Mouse (Mus musculus) liver, embryonic 14.5 days (tissue): Measurements from ENCODE around the gene Lrrc49. TPM values are rescaled to one million over a fixed set of nuclear protein-coding genes. Genes with fewer than 3 reads are reported as not detected.

Experiments
- ATAC-seq: fragments of 200-750 bp; cut with Nextera tagmentation; 2 replicates; pipeline ENCODE4 v1.8.0; 2017; ENCODE audit warnings: moderate number of reproducible peaks, mild to moderate bottlenecking, moderate library complexity; ENCODE audit not compliant: insufficient read depth
- DNase-seq, 3 experiments: peaks; one replicate each; pipeline ENCODE4 v3.0.0-alpha.2; 2012 to 2013; ENCODE audit warnings: low read depth in 3 of 3, low spot score in 3 of 3
- H3K27ac ChIP-seq: fragments of 300-500 bp; sonication (generic); 2 replicates; pipeline ENCODE4 v1.5.1; 2014; ENCODE audit warnings: moderate library complexity, mild to moderate bottlenecking, control low read depth, inconsistent platforms
- H3K27me3 ChIP-seq: fragments of 300-500 bp; sonication (generic); 2 replicates; pipeline ENCODE4 v1.6.1; 2014; ENCODE audit warnings: mild to moderate bottlenecking, low read length, moderate library complexity; ENCODE audit not compliant: control insufficient read depth, insufficient read depth
- H3K36me3 ChIP-seq: fragments of 300-500 bp; sonication (generic); replicated peaks from 2 replicates; pipeline ENCODE4 v1.6.1; 2014; ENCODE audit warnings: low read depth; ENCODE audit not compliant: control insufficient read depth, insufficient read depth
- H3K4me1 ChIP-seq, 2 experiments: fragments of 200-500 bp in 1 of 2; fragments of 300-500 bp in 1 of 2; sonication (generic) in 1 of 2; replicated peaks; 2 replicates each; pipeline ENCODE4 v1.6.1; 2012 to 2014; ENCODE audit warnings: antibody characterized with exemption in 1 of 2, inconsistent platforms in 1 of 2, low read length in 1 of 2; ENCODE audit not compliant: control insufficient read depth in 2 of 2, insufficient read depth in 2 of 2
- H3K4me2 ChIP-seq: fragments of 300-500 bp; sonication (generic); 2 replicates; pipeline ENCODE4 v1.6.1; 2014; ENCODE audit warnings: low read depth, mild to moderate bottlenecking, control low read depth, moderate library complexity
- H3K4me3 ChIP-seq, 2 experiments: fragments of 200-500 bp in 1 of 2; fragments of 300-500 bp in 1 of 2; sonication (generic) in 1 of 2; 2 replicates each; pipeline ENCODE4 v1.5.1; 2012 to 2014; ENCODE audit warnings: low read depth in 2 of 2, low read length in 2 of 2, mild to moderate bottlenecking in 2 of 2, control low read depth in 1 of 2, inconsistent platforms in 1 of 2, moderate library complexity in 1 of 2; ENCODE audit not compliant: insufficient read depth in 1 of 2
- H3K9ac ChIP-seq: fragments of 300-500 bp; sonication (generic); replicated peaks from 2 replicates; pipeline ENCODE4 v1.6.1; 2014; ENCODE audit warnings: mild to moderate bottlenecking, control low read depth, moderate library complexity
- H3K9me3 ChIP-seq: fragments of 300-500 bp; sonication (generic); 2 replicates; pipeline ENCODE4 v1.6.1; 2016; ENCODE audit warnings: low read length, mixed read lengths; ENCODE audit not compliant: control insufficient read depth
- CTCF ChIP-seq: IDR thresholded peaks from 2 replicates; pipeline ENCODE4 v1.5.1; 2016; ENCODE audit warnings: antibody characterized with exemption, low read depth, control low read depth
- EP300 ChIP-seq: IDR thresholded peaks from 2 replicates; pipeline ENCODE4 v1.6.1; 2016; ENCODE audit warnings: antibody characterized with exemption, low read depth
- WGBS: fragments of 180-500 bp; shearing (Covaris S2); extraction: QIAGEN DNeasy Blood & Tissue Kit; methylation state at CpG from one replicate; pipeline ENCODE4 v1.1.7; 2014; ENCODE audit not compliant: insufficient replicate concordance; 5-methylcytosine and 5-hydroxymethylcytosine counted together
- polyA plus RNA-seq, 2 experiments: library from polyadenylated mRNA; depleted of rRNA in 1 of 2; stranded (reverse) in 1 of 2; unstranded in 1 of 2; fragments of >200 nt; fragmentation: Nextera tagmentation in 1 of 2; extraction: Ambion mirVana in 1 of 2; gene quantifications; 2 replicates each; pipeline versions ENCODE4 v1.2.1 to v1.2.3; 2012 to 2014

The Lrrc49 gene
- polyA plus RNA-seq, 2 experiments: 0.54 to 0.72 TPM

DNA sequence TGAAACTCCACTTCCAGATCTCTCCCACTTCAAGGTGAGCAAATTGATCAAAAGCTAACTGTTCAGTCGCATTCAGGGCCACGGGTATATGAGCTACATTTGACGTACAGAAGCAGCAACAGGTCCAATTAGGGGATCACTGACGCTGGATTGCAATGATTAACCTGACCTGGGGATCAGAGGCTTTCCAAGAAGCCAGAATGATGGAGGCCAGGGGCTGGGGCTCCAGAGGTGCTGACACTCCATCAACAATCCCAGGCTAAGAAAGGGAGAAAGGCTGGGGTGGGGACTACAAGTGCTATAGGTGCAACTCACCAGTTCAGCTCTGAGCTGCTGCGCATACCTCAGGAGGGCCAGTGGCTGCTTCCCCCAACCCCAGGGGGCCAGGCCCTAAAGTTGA, 166.8 kb downstream of the Lrrc49 start:
- no peak for ATAC-seq
- H3K4me2 ChIP-seq: peak overlapping the region; percentile 31
- no peaks in the 10 kb centered on the region for H3K36me3 ChIP-seq
- 36% methylated on average over 5 of the region's 5 CpGs for WGBS
- peak overlapping the region in 1 of 2 experiments; percentile 39; a peak in 1 of 4 replicates for H3K4me3 ChIP-seq
- TF ChIP-seq EP300: no peak
- TF ChIP-seq CTCF: no peak
- no peak overlapping the region for H3K27ac ChIP-seq
- no peaks in the 10 kb centered on the region for H3K9me3 ChIP-seq
- DNase-seq: no peak
- H3K4me1 ChIP-seq: peaks cover 0 to 4% of the 10 kb centered on the region in 2 experiments; a peak in 2 of 4 replicates
- H3K9ac ChIP-seq: no peak overlapping the region
- H3K27me3 ChIP-seq: peaks cover 15% of the 10 kb centered on the region

DNA sequence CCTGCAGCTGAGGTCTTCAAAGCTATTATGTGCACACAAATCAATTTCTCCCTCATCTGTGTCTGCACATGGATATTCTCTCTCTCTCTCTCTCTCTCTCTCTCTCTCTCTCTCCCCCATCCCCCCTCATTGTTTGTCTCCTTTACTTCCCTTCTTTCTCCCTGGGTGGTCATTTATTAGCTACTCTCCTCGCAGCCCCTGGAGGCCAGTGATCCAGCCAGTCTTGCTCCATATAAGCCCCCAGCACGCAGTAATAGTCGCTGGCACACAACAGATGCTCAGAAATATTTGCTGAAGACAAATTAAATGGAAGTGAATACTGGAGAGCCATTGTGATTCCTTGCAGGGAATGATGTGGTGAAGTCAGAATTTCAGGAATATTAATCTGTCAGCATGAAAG, 168.4 kb downstream of the Lrrc49 start:
- H3K27me3 ChIP-seq: peaks cover 15% of the 10 kb centered on the region
- ATAC-seq: no peak
- peaks cover 0 to 4% of the 10 kb centered on the region in 2 experiments; a peak in 2 of 4 replicates for H3K4me1 ChIP-seq
- H3K4me2 ChIP-seq: no peak overlapping the region
- H3K4me3 ChIP-seq: no peak overlapping the region
- H3K9me3 ChIP-seq: no peaks in the 10 kb centered on the region
- no peaks in the 10 kb centered on the region for H3K36me3 ChIP-seq
- H3K27ac ChIP-seq: no peak overlapping the region
- no peak overlapping the region for H3K9ac ChIP-seq
- DNase-seq: no peak
- WGBS: 36% methylated on average over 3 of the region's 3 CpGs
- TF ChIP-seq EP300: no peak
- no peak for TF ChIP-seq CTCF

Other genes with a start within 250 kb of the Lrrc49 start
- 0.47 and 0.48 TPM in 2 replicates for gene Thsd4, start 166.1 kb downstream of the Lrrc49 start, polyA plus RNA-seq (2012; rRNA removed)
- 0.43 and 1.0 TPM in 2 replicates for gene Thsd4, start 166.1 kb downstream of the Lrrc49 start, polyA plus RNA-seq (2014; fragmentation: Nextera tagmentation; extraction: Ambion mirVana)
- gene Larp6, start 24.8 kb upstream of the Lrrc49 start, polyA plus RNA-seq (2012; rRNA removed): 0.02 TPM in 2 replicates
- gene Larp6, start 24.8 kb upstream of the Lrrc49 start, polyA plus RNA-seq (2014; fragmentation: Nextera tagmentation; extraction: Ambion mirVana): not detected in 2 replicates
- 0.95 and 1.9 TPM in 2 replicates for gene Uaca, start 106.4 kb upstream of the Lrrc49 start, polyA plus RNA-seq (2012; rRNA removed)
- gene Uaca, start 106.4 kb upstream of the Lrrc49 start, polyA plus RNA-seq (2014; fragmentation: Nextera tagmentation; extraction: Ambion mirVana): 0.62 and 2.1 TPM in 2 replicates